Mouse (Mus musculus): ENCODE data around the gene Bcl2l14. TPM values are rescaled to one million over a fixed set of nuclear protein-coding genes. Genes with fewer than 3 reads are reported as not detected.

The Bcl2l14 gene
- polyA plus RNA-seq, 1 experiment from 2014 or later, result 1.0 TPM

DNA sequence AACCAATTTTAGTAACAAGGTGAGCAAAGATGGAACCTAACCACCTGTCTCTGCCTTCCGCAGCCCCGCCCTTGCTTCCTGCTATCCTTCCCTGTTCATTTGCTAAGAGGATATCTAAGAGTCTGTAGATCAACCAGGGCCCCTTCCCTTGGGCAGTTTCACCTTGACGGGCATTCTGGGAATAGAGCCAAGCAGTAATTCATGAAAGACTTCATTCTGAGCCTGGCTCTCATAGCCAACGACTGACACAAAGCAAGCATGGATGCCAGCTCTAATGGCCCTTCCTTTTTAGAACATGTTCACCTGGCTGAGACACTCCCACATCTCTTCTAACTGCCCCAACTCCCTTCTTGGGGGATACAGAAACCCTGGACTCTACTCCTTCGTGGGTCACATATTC lies 18.9 kb upstream of the Bcl2l14 start:
- H3K9ac ChIP-seq, result no peak overlapping the region
- H3K27me3 ChIP-seq, result no peaks in the 10 kb centered on the region
- no peaks in the 10 kb centered on the region for H3K36me3 ChIP-seq
- WGBS, result 68% methylated on average over 5 of the region's 5 CpGs
- H3K27ac ChIP-seq, result no peak overlapping the region
- ATAC-seq (ENCODE audit: insufficient number of reproducible peaks, insufficient read depth, low FRiP score, low TSS enrichment, low read depth), result no peak
- 0 out of 2 replicates have a peak, but pooled peaks cover 3% of the 10 kb centered on the region for H3K4me1 ChIP-seq
- no peaks in the 10 kb centered on the region for H3K9me3 ChIP-seq
- H3K4me3 ChIP-seq, result no peak overlapping the region
- H3K4me2 ChIP-seq, result no peak overlapping the region

GRCm38 (mm10) chr6:134377856-134378255 lies 18.3 kb upstream of the Bcl2l14 start:
- H3K4me1 ChIP-seq, result 0 out of 2 replicates have a peak, but pooled peaks cover 3% of the 10 kb centered on the region
- no peak overlapping the region for H3K9ac ChIP-seq
- WGBS, result 54% methylated on average over 3 of the region's 3 CpGs
- H3K27me3 ChIP-seq, result no peaks in the 10 kb centered on the region
- H3K9me3 ChIP-seq, result no peaks in the 10 kb centered on the region
- no peak overlapping the region for H3K4me3 ChIP-seq
- H3K27ac ChIP-seq, result no peak overlapping the region
- no peak for ATAC-seq (ENCODE audit: insufficient number of reproducible peaks, insufficient read depth, low FRiP score, low TSS enrichment, low read depth)
- no peaks in the 10 kb centered on the region for H3K36me3 ChIP-seq
- no peak overlapping the region for H3K4me2 ChIP-seq

DNA sequence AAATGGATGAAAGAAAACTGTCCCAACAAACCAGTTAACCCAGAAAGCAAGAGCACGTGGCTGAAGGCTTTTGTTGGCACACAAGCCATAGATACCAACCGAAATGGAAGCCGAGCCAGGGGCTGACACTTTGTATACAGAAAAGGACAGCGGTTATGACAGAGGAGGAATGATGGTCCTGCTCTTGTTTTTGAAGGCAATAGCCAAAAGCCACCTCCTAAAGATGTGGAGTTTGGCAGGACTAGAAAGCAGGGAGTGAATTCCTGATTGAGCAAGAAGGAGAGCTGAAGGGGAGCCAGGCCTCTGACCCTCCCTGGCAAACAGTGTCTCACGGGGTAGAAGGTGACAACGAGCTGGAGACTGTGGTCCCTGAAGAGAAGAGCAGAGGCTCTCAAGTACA lies 14.7 kb upstream of the Bcl2l14 start:
- no peak overlapping the region for H3K27ac ChIP-seq
- H3K36me3 ChIP-seq, result no peaks in the 10 kb centered on the region
- 0 out of 2 replicates have a peak, but pooled peaks cover 3% of the 10 kb centered on the region for H3K4me1 ChIP-seq
- H3K4me3 ChIP-seq, result no peak overlapping the region
- H3K9me3 ChIP-seq, result no peaks in the 10 kb centered on the region
- no peaks in the 10 kb centered on the region for H3K27me3 ChIP-seq
- H3K4me2 ChIP-seq, result no peak overlapping the region
- no peak for ATAC-seq (ENCODE audit: insufficient number of reproducible peaks, insufficient read depth, low FRiP score, low TSS enrichment, low read depth)
- 87% methylated on average over 6 of the region's 6 CpGs for WGBS
- H3K9ac ChIP-seq, result no peak overlapping the region

- no peak overlapping the region for H3K4me2 ChIP-seq
- WGBS, result 89% methylated on average over 6 of the region's 6 CpGs
- H3K9ac ChIP-seq, result no peak overlapping the region
- no peaks in the 10 kb centered on the region for H3K9me3 ChIP-seq
- H3K27me3 ChIP-seq, result no peaks in the 10 kb centered on the region
- ATAC-seq (ENCODE audit: insufficient number of reproducible peaks, insufficient read depth, low FRiP score, low TSS enrichment, low read depth), result no peak
- no peaks in the 10 kb centered on the region for H3K4me1 ChIP-seq
- no peak overlapping the region for H3K4me3 ChIP-seq
- H3K27ac ChIP-seq, result no peak overlapping the region
- H3K36me3 ChIP-seq, result no peaks in the 10 kb centered on the region
These were observed 10.2 kb upstream of the Bcl2l14 start for GRCm38 (mm10) chr6:134385931-134386330.

GRCm38 (mm10) chr6:134387396-134387795 lies 8.7 kb upstream of the Bcl2l14 start:
- 90% methylated on average over 10 of the region's 10 CpGs for WGBS
- Histone ChIP-seq H3K27me3 (no peaks in the 10 kb centered on the region), H3K27ac (no peak overlapping the region), H3K36me3 (no peaks in the 10 kb centered on the region), H3K4me2 (no peak overlapping the region), H3K9me3 (no peaks in the 10 kb centered on the region), H3K4me1 (no peaks in the 10 kb centered on the region), H3K9ac (no peak overlapping the region), H3K4me3 (no peak overlapping the region)
- ATAC-seq (ENCODE audit: insufficient number of reproducible peaks, insufficient read depth, low FRiP score, low TSS enrichment, low read depth), result no peak

DNA sequence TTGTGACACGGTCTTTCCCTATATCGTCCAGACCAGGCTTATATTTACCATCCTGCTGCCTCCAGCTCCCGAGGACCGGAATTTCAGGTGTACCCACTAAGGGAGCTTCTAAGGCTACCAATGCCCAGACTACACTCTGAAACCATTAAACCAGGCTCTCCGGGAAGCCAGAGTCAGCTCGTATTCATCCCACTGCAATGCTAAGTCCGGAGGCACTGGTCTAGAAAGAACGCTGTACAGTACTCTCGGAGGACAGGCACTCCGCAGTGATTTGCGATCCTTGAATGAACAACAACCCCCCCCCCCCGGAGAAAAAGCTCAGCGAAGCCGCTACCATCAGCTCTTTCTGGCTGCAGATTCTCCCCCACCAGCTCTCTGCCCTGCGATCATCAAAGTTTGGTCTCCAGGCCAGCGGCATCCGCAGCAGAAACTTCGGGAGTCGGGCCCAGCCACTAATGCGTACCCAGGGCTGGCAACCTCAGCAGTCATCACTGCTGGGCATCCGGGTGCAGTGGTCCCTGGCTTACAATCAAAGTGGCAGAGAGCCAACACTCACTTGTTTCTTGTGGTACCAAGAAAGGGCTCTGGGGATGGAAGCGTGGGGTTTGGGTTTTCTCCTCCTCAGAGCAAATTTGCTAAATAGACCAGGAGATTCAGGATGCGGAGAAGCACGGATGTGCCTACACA lies 7.6 kb upstream of the Bcl2l14 start:
- Histone ChIP-seq H3K4me3 (no peak overlapping the region), H3K4me1 (no peaks in the 10 kb centered on the region), H3K9ac (no peak overlapping the region), H3K27ac (no peak overlapping the region), H3K36me3 (no peaks in the 10 kb centered on the region), H3K27me3 (no peaks in the 10 kb centered on the region), H3K9me3 (no peaks in the 10 kb centered on the region), H3K4me2 (no peak overlapping the region)
- no peak for ATAC-seq (ENCODE audit: insufficient number of reproducible peaks, insufficient read depth, low FRiP score, low TSS enrichment, low read depth)
- 74% methylated on average over 24 of the region's 24 CpGs for WGBS

DNA sequence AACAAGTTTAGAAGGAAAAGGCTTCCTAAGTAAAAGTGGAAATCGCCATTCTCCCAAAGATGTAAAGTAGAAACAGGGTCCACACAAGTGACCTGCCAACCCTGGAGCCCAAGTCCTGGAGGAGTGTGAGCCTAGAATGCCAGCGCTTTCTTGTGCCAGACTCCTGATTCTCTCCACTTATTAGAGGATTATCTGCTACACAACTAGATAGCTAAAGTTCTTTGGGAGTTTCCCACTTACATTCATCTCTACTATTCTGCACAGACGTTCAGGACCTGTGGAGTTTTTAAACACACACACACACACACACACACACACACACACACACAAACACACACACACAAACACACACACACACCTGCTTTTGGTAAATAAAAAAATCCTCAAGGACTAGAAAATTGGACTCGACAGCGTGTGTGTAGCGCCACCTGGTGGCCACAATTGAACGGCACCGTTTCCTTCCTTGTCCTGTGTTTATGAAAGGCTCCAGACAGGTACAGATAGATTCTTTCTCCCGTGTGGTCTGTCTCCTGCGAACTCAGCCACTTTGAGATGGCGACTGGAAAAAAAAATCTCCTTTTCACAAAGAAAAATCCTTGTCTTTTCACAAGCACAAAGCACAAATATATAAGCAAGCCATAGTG lies 6.7 kb upstream of the Bcl2l14 start:
- Histone ChIP-seq H3K4me1 (no peaks in the 10 kb centered on the region), H3K27me3 (no peaks in the 10 kb centered on the region), H3K27ac (no peak overlapping the region), H3K36me3 (no peaks in the 10 kb centered on the region), H3K9me3 (no peaks in the 10 kb centered on the region), H3K4me2 (no peak overlapping the region), H3K9ac (no peak overlapping the region), H3K4me3 (no peak overlapping the region)
- 21% methylated on average over 11 of the region's 11 CpGs for WGBS
- no peak for ATAC-seq (ENCODE audit: insufficient number of reproducible peaks, insufficient read depth, low FRiP score, low TSS enrichment, low read depth)

- Histone ChIP-seq H3K36me3 (no peaks in the 10 kb centered on the region), H3K4me1 (no peaks in the 10 kb centered on the region), H3K27me3 (no peaks in the 10 kb centered on the region), H3K4me2 (no peak overlapping the region), H3K4me3 (no peak overlapping the region), H3K9ac (no peak overlapping the region), H3K9me3 (no peaks in the 10 kb centered on the region), H3K27ac (no peak overlapping the region)
- 69% methylated on average over 8 of the region's 8 CpGs for WGBS
- no peak for ATAC-seq (ENCODE audit: insufficient number of reproducible peaks, insufficient read depth, low FRiP score, low TSS enrichment, low read depth)
These were observed 6.2 kb upstream of the Bcl2l14 start for GRCm38 (mm10) chr6:134389917-134390316.

DNA sequence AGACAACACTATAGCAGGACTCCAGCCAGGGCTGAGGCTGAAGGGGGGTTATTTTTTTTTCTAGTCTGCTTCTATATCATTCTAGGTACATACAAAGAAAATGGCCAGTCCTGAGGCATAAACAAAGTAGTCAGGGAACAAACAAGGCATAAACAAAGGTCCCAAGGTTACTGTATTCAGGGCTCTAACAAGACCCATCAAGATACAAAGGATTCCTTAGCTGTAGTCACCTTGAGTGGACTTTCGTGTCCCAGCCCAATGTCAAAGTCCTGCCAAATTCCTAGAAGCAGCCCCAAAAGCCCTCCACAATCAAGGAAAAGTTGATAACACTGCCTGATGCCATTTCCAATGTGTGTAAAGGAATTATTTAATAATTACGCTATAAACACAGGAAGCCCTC lies 5.3 kb upstream of the Bcl2l14 start:
- no peak overlapping the region for H3K27ac ChIP-seq
- H3K36me3 ChIP-seq, result no peaks in the 10 kb centered on the region
- no peaks in the 10 kb centered on the region for H3K9me3 ChIP-seq
- no peak overlapping the region for H3K4me3 ChIP-seq
- no peaks in the 10 kb centered on the region for H3K27me3 ChIP-seq
- H3K9ac ChIP-seq, result no peak overlapping the region
- H3K4me1 ChIP-seq, result no peaks in the 10 kb centered on the region
- H3K4me2 ChIP-seq, result no peak overlapping the region
- 87% methylated on average over 2 of the region's 2 CpGs for WGBS
- no peak for ATAC-seq (ENCODE audit: insufficient number of reproducible peaks, insufficient read depth, low FRiP score, low TSS enrichment, low read depth)

- no peaks in the 10 kb centered on the region for H3K9me3 ChIP-seq
- no peak overlapping the region for H3K4me2 ChIP-seq
- 35% methylated on average over 16 of the region's 16 CpGs for WGBS
- peaks cover 7% of the 10 kb centered on the region; the same call in 1 of the 2 replicates for H3K4me1 ChIP-seq
- no peaks in the 10 kb centered on the region for H3K27me3 ChIP-seq
- H3K27ac ChIP-seq, result 0 out of 2 replicates have a peak overlapping the region, but pooled peaks have one; percentile 28
- H3K9ac ChIP-seq, result no peak overlapping the region
- no peak overlapping the region for H3K4me3 ChIP-seq
- ATAC-seq (ENCODE audit: insufficient number of reproducible peaks, insufficient read depth, low FRiP score, low TSS enrichment, low read depth), result no peak
- H3K36me3 ChIP-seq, result no peaks in the 10 kb centered on the region
These were observed 7.0 kb downstream of the Bcl2l14 start for GRCm38 (mm10) chr6:134402914-134403683.

DNA sequence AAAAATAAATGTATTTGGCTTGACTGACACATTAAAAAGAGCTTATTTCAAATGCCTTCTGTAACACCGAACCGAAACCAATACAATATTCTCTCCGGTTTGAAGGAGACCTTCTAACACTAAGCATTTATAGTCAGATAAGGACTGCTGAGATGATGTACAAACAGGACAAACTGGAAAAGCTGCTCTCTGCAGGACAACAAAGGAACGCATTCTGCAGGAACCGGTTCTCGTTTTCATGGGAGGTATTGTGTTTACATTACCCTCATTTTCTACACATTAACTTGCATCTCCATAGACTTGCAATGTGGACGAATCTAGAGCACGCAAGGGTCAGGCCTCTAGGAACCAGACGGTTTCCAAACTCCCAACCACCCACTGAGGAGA lies 7.6 kb downstream of the Bcl2l14 start:
- Histone ChIP-seq H3K36me3 (no peaks in the 10 kb centered on the region), H3K27me3 (no peaks in the 10 kb centered on the region), H3K9me3 (no peaks in the 10 kb centered on the region), H3K27ac (0 out of 2 replicates have a peak overlapping the region, but pooled peaks have one; percentile 28), H3K9ac (no peak overlapping the region), H3K4me2 (no peak overlapping the region), H3K4me3 (no peak overlapping the region), H3K4me1 (peaks cover 7% of the 10 kb centered on the region; the same call in 1 of the 2 replicates)
- 78% methylated on average over 9 of the region's 9 CpGs for WGBS
- no peak for ATAC-seq (ENCODE audit: insufficient number of reproducible peaks, insufficient read depth, low FRiP score, low TSS enrichment, low read depth)
